Mouse (Mus musculus): ENCODE data around the gene Ngfr. TPM values are rescaled to one million over a fixed set of nuclear protein-coding genes. Genes with fewer than 3 reads are reported as not detected.

Gene Ngfr
- 33.0 and 36.7 TPM in 2 replicates for polyA plus RNA-seq (2016; fragmentation: Nextera tagmentation; extraction: Ambion mirVana)

GRCm38 (mm10) chr11:95587423-95587951 is at the start of gene Ngfr:
Ngfr (minus strand) TSS chr11:95587735.
- peaks cover 48% of the 10 kb centered on the region for H3K4me1 ChIP-seq
- H3K4me2 ChIP-seq (replicated peaks), result peak within 1 kb of the TSS; percentile 76
- H3K9ac ChIP-seq, result peak within 1 kb of the TSS; percentile 51
- H3K27ac ChIP-seq, result peak within 1 kb of the TSS; percentile 57; the same call in 1 of the 2 replicates
- H3K4me3 ChIP-seq, result peak within 1 kb of the TSS; percentile 52
- H3K9me3 ChIP-seq, result no peaks in the 10 kb centered on the region
- peak; percentile 55; the same call in 1 of the 2 replicates for ATAC-seq (ENCODE audit: insufficient number of reproducible peaks, insufficient read depth, low FRiP score, low TSS enrichment)
- H3K36me3 ChIP-seq, result no peaks in the 10 kb centered on the region
- under 1% methylated on average over 34 of the region's 39 CpGs for WGBS
- peaks cover 67% of the 10 kb centered on the region for H3K27me3 ChIP-seq

GRCm38 (mm10) chr11:95635030-95635429 is 47.5 kb upstream of the Ngfr start:
- peak overlapping the region; percentile 14 for H3K27ac ChIP-seq
- no peak for ATAC-seq (ENCODE audit: insufficient number of reproducible peaks, insufficient read depth, low FRiP score, low TSS enrichment)
- 17% methylated on average over 2 of the region's 2 CpGs for WGBS
- H3K4me2 ChIP-seq (replicated peaks), result no peak overlapping the region
- no peaks in the 10 kb centered on the region for H3K9me3 ChIP-seq
- no peaks in the 10 kb centered on the region for H3K27me3 ChIP-seq
- H3K4me1 ChIP-seq, result peaks cover 39% of the 10 kb centered on the region
- H3K9ac ChIP-seq, result no peak overlapping the region
- H3K36me3 ChIP-seq, result no peaks in the 10 kb centered on the region
- H3K4me3 ChIP-seq, result no peak overlapping the region

GRCm38 (mm10) chr11:95633512-95634000 is 46.0 kb upstream of the Ngfr start:
- no peak overlapping the region for H3K9ac ChIP-seq
- no peak for ATAC-seq (ENCODE audit: insufficient number of reproducible peaks, insufficient read depth, low FRiP score, low TSS enrichment)
- no peaks in the 10 kb centered on the region for H3K36me3 ChIP-seq
- 61% methylated on average over 2 of the region's 2 CpGs for WGBS
- peaks cover 32% of the 10 kb centered on the region for H3K4me1 ChIP-seq
- no peaks in the 10 kb centered on the region for H3K9me3 ChIP-seq
- H3K27me3 ChIP-seq, result no peaks in the 10 kb centered on the region
- H3K4me3 ChIP-seq, result no peak overlapping the region
- no peak overlapping the region for H3K27ac ChIP-seq
- H3K4me2 ChIP-seq (replicated peaks), result no peak overlapping the region

- ATAC-seq (ENCODE audit: insufficient number of reproducible peaks, insufficient read depth, low FRiP score, low TSS enrichment), result 0 out of 2 replicates have a peak, but pooled peaks have one; percentile 8
- WGBS, result 38% methylated on average over 6 of the region's 6 CpGs
- Histone ChIP-seq H3K36me3 (no peaks in the 10 kb centered on the region), H3K4me3 (no peak overlapping the region), H3K27ac (peak overlapping the region; percentile 87), H3K9ac (no peak overlapping the region), H3K4me2 (replicated peaks) (no peak overlapping the region), H3K4me1 (peaks cover 32% of the 10 kb centered on the region), H3K27me3 (no peaks in the 10 kb centered on the region), H3K9me3 (no peaks in the 10 kb centered on the region)
Measured at GRCm38 (mm10) chr11:95632474-95632873, 44.9 kb upstream of the Ngfr start.

- Histone ChIP-seq H3K4me3 (no peak overlapping the region), H3K4me1 (peaks cover 32% of the 10 kb centered on the region)
- 22% methylated on average over 4 of the region's 4 CpGs for WGBS
Measured at GRCm38 (mm10) chr11:95631301-95631700, 43.8 kb upstream of the Ngfr start.

GRCm38 (mm10) chr11:95630558-95630957 is 43.0 kb upstream of the Ngfr start:
- ATAC-seq (ENCODE audit: insufficient number of reproducible peaks, insufficient read depth, low FRiP score, low TSS enrichment), result no peak
- peaks cover 32% of the 10 kb centered on the region for H3K4me1 ChIP-seq
- H3K4me3 ChIP-seq, result no peak overlapping the region
- peak overlapping the region; percentile 87 for H3K27ac ChIP-seq
- H3K9ac ChIP-seq, result no peak overlapping the region
- H3K27me3 ChIP-seq, result no peaks in the 10 kb centered on the region
- H3K4me2 ChIP-seq (replicated peaks), result no peak overlapping the region
- 80% methylated on average over 6 of the region's 6 CpGs for WGBS
- no peaks in the 10 kb centered on the region for H3K36me3 ChIP-seq
- H3K9me3 ChIP-seq, result no peaks in the 10 kb centered on the region

More at GRCm38 (mm10) chr11:95631301-95631700, 43.8 kb upstream of the Ngfr start:
- Histone ChIP-seq H3K36me3 (no peaks in the 10 kb centered on the region), H3K9ac (no peak overlapping the region), H3K9me3 (no peaks in the 10 kb centered on the region), H3K4me2 (replicated peaks) (no peak overlapping the region), H3K27ac (peak overlapping the region; percentile 87), H3K27me3 (no peaks in the 10 kb centered on the region)
- peak; percentile 76 for ATAC-seq (ENCODE audit: insufficient number of reproducible peaks, insufficient read depth, low FRiP score, low TSS enrichment)

- peaks cover 19% of the 10 kb centered on the region for H3K4me1 ChIP-seq
- H3K36me3 ChIP-seq, result no peaks in the 10 kb centered on the region
- 43% methylated on average over 8 of the region's 8 CpGs for WGBS
- no peaks in the 10 kb centered on the region for H3K27me3 ChIP-seq
- H3K27ac ChIP-seq, result no peak overlapping the region
- no peak overlapping the region for H3K4me2 ChIP-seq (replicated peaks)
- ATAC-seq (ENCODE audit: insufficient number of reproducible peaks, insufficient read depth, low FRiP score, low TSS enrichment), result no peak
- no peaks in the 10 kb centered on the region for H3K9me3 ChIP-seq
- no peak overlapping the region for H3K9ac ChIP-seq
- H3K4me3 ChIP-seq, result no peak overlapping the region
Measured at GRCm38 (mm10) chr11:95622426-95622825, 34.9 kb upstream of the Ngfr start.

- no peaks in the 10 kb centered on the region for H3K36me3 ChIP-seq
- no peak overlapping the region for H3K27ac ChIP-seq
- no peak overlapping the region for H3K4me3 ChIP-seq
- 0 out of 2 replicates have a peak, but pooled peaks have one; percentile 7 for ATAC-seq (ENCODE audit: insufficient number of reproducible peaks, insufficient read depth, low FRiP score, low TSS enrichment)
- WGBS, result 23% methylated on average over 9 of the region's 9 CpGs
- no peak overlapping the region for H3K9ac ChIP-seq
- H3K4me1 ChIP-seq, result peaks cover 21% of the 10 kb centered on the region
- no peaks in the 10 kb centered on the region for H3K9me3 ChIP-seq
- no peak overlapping the region for H3K4me2 ChIP-seq (replicated peaks)
- no peaks in the 10 kb centered on the region for H3K27me3 ChIP-seq
Measured at GRCm38 (mm10) chr11:95621541-95622130, 34.1 kb upstream of the Ngfr start.

GRCm38 (mm10) chr11:95621010-95621409 is 33.5 kb upstream of the Ngfr start:
- Histone ChIP-seq H3K9ac (no peak overlapping the region), H3K4me3 (no peak overlapping the region), H3K36me3 (no peaks in the 10 kb centered on the region), H3K4me1 (peaks cover 24% of the 10 kb centered on the region), H3K9me3 (no peaks in the 10 kb centered on the region), H3K4me2 (replicated peaks) (no peak overlapping the region), H3K27me3 (no peaks in the 10 kb centered on the region), H3K27ac (no peak overlapping the region)
- no peak for ATAC-seq (ENCODE audit: insufficient number of reproducible peaks, insufficient read depth, low FRiP score, low TSS enrichment)
- WGBS, result 26% methylated on average over 4 of the region's 4 CpGs

- 84% methylated on average over 5 of the region's 5 CpGs for WGBS
- peaks cover 35% of the 10 kb centered on the region for H3K4me1 ChIP-seq
- no peak for ATAC-seq (ENCODE audit: insufficient number of reproducible peaks, insufficient read depth, low FRiP score, low TSS enrichment)
Measured at GRCm38 (mm10) chr11:95619886-95620444, 32.4 kb upstream of the Ngfr start.

GRCm38 (mm10) chr11:95619081-95619480 is 31.5 kb upstream of the Ngfr start:
- ATAC-seq (ENCODE audit: insufficient number of reproducible peaks, insufficient read depth, low FRiP score, low TSS enrichment), result no peak
- 91% methylated on average over 3 of the region's 3 CpGs for WGBS
- no peaks in the 10 kb centered on the region for H3K9me3 ChIP-seq
- H3K9ac ChIP-seq, result no peak overlapping the region
- H3K4me2 ChIP-seq (replicated peaks), result no peak overlapping the region
- H3K27me3 ChIP-seq, result no peaks in the 10 kb centered on the region
- H3K4me3 ChIP-seq, result no peak overlapping the region
- peaks cover 42% of the 10 kb centered on the region for H3K4me1 ChIP-seq
- H3K36me3 ChIP-seq, result no peaks in the 10 kb centered on the region
- no peak overlapping the region for H3K27ac ChIP-seq

More at GRCm38 (mm10) chr11:95619886-95620444, 32.4 kb upstream of the Ngfr start:
- H3K9me3 ChIP-seq, result no peaks in the 10 kb centered on the region
- no peaks in the 10 kb centered on the region for H3K27me3 ChIP-seq
- no peaks in the 10 kb centered on the region for H3K36me3 ChIP-seq
- no peak overlapping the region for H3K4me3 ChIP-seq
- no peak overlapping the region for H3K4me2 ChIP-seq (replicated peaks)
- H3K9ac ChIP-seq, result no peak overlapping the region
- no peak overlapping the region for H3K27ac ChIP-seq
